Mouse (Mus musculus): ENCODE results near the gene Haao.

Haao gene

DNA sequence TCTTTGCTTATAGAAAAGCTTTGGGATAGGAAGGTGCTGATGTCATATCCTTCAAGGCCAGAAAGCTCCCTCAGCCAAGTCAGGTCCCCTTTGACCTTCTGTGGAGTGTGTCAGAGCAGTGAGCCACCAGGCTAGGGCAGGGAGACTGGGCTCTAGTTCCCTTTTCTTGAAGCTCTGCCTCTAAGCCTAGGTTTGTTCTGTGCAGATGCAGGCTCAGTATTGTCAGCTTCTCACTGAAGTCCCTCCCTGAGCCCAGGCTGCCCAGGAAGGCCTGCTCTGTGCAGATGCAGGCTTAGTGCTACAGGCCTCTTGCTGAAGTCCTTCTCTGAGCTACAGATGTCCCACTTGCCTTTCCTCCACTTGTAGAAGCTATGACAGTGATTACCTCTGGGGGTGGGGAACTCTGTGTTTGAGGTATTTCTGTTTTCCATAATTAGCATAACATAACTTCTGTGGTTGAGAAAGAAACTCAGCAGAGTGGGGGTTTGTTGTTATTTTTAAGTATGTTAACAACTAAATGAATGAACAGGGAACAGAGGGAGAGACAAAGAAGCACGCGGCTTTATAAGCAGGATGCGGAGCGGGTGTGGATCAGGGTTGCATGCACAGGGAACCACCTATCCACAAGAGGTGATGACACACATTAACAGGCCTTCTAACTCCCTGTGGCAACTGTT is 17.0 kb downstream of the Haao start:
- DNase-seq = no peak

DNA sequence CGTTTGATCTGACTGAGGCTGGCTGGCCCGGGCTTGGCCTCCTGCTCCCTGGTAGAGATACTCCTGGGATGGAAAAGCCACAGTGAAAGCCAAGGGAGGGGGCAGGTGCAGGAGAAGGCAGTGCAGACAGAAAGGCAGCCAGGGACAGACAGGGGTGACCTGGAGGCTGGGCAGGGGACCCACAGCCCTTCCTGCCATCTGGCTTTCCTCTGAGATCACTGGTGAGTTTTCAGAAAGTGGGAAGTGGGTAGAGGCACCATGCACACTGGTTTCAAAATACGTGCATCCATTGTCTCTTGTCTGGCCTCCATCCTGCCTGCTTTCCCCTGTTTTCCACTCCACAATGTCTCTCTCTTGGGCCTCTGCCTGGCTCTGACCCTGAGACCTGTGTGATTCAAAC is 18.4 kb downstream of the Haao start:
- no peak for DNase-seq

DNA sequence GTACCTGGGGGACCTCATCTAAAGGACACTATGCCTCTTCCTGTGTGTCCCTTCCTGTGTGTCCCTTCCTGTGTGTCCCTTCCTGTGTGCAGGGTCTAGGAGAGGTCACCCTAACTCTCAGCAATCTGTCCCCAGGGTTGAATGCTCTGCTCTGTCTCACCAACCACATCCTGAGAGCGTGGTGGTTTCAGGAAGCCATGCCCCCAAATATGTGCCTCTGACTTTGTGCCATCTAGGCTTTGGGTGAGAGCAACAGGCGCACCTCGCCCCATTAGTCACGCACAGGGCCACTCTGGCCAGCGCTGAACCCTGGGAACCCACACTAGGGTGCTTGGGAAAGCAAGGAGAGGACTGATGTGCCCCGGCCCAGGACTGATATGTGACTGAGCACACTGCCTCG is 23.9 kb downstream of the Haao start:
- no peak for DNase-seq

DNA sequence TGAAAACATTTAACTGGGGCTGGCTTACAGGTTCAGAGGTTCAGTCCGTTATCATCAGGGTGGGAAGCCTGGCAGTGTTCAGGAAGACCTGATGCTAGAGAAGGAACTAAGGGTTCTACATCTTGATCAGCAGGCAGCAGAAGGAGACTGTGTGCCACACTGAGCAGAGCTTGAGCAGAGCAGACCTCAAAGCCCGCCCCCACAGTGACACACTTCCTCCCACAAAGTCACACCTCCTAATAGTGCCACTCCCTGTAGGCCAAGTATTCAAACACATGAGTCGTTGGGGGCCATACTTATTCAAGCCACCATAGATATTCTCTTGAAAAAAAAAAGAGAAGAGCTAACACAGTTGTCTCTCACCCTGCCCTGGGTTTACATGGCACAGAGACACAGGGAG is 25.9 kb downstream of the Haao start:
- no peak for DNase-seq

DNA sequence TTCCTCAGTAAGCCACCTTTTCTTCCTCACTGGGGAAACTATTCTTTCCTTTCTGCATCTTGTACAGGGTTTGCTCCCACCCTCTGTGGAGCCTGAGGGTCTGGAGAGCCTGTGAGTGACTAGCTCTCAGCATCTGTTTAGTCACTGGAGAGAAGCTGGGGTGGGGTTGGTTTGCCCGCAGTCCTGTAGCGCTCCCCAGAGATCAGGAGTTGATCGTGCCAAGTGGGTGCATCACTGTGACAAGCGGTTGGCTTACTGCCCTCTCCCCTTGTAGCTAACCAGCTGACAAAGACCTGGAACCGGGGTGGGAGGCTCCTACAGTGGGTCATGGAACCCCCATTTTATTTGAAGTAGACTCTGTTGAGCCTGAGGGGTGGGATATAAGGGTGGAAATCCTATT is 27.1 kb downstream of the Haao start:
- no peak for DNase-seq

DNA sequence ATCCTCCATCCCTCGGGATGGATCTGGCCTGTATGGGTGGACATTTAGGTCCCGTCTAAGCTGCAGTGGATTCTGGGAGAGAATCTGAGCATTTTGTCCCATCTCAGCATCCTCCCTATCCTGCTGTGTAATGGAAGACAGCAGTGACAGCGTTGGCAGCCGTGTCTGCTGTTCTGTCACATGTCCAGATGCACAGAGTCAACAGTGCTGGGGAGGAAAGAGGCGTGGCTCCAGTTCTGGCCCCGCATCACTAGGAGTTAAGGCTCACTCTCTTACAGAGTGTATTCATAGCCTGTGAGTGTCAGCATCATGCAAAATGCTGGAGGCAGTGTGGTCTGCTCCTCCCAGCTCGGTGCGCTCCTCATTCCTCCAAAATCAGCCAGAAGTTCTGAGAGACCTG is 28.3 kb downstream of the Haao start:
- peak; percentile 42 for DNase-seq

DNA sequence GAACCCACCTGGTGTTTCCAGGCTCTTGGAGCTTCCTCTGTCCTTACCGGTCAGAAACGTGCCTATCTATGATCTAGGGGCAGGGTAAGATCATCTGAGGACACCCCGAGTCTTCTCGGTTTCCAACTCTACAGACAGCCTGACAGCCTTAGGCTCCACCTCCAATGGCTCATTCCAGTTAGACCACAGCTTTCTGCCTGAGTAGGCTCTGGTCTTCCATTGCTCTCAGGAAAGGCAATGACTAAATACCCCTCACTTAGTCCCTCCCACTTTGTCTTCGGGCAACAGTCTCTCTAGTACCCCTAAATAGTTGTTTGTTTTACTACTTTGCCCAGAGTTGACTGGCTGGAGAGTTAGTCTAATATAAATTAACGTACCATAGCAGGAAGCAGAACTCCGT is 30.8 kb downstream of the Haao start:
- DNase-seq = no peak

DNA sequence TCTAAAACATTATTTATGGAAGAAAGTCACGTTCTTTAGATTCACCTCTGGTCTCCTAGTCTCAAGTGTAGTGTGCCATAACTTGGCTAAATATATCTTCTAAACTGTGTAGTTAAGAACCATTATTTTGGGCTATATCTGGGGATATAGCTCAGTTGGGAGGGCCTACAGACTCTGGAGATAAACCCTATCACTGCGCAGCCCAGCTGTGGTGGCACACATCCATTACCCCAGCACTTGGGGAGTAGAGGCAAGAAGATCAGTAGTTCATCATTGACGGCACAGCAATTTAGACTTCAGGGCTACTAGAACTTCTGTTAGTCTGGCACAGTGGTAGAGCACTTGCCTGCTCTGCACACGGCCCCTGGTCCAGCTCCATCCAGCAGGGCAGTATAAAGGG is 34.7 kb downstream of the Haao start:
- DNase-seq = no peak

DNA sequence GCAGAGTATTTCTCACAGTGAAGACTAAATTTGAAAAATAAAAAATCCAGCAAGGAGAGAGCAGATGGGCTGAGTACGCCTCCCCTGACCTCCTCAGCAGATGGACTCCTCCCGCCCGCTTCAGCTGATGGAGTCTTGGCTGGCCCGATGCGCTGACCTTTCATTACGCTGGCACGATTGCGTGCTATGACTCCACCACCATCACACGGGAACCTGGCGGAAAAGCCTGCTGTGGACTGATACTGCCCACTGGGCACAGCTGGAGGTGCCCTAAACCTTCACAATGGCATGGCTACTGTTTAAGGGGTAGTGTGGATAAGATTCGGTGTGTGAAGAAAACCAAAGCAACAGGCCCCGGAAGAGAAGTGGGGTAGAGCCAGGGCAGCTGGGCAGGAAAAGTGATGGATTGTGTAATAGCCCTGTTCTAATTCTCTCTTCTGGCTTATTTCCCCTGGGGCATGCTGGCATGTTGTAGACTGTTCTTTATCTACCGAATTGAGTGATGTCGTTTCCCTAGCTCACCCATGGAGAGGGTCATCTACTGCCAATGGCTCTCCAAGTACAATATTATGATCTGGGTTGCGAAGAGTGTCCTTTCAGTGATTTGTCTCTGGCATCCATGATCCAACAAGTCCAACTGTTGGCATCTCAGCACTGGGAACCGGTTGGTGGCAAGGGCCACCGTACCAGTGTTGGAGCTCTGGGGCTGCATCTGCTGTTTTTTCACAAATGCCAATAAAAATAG is 35.4 kb downstream of the Haao start:
- no peak for DNase-seq

DNA sequence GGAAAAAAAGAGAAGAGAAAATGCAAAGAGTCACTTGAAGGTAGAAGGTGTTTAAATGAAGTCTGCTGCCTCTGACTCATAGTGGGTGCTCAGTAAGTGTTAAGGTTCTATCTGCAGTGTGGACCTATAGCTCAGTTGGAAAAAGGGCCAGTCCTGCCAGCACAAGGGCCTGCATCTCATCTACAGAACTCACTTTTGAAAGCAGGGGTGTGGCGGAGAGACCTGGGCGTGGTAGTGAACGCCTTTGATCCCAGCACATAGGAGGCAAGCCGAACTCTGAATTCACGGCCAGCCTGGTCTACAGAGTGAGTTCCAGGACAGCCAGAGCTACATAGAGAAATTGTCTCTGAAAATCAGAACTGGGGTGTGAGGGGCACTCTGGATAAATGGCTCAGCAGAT is 37.5 kb downstream of the Haao start:
- DNase-seq = no peak

DNA sequence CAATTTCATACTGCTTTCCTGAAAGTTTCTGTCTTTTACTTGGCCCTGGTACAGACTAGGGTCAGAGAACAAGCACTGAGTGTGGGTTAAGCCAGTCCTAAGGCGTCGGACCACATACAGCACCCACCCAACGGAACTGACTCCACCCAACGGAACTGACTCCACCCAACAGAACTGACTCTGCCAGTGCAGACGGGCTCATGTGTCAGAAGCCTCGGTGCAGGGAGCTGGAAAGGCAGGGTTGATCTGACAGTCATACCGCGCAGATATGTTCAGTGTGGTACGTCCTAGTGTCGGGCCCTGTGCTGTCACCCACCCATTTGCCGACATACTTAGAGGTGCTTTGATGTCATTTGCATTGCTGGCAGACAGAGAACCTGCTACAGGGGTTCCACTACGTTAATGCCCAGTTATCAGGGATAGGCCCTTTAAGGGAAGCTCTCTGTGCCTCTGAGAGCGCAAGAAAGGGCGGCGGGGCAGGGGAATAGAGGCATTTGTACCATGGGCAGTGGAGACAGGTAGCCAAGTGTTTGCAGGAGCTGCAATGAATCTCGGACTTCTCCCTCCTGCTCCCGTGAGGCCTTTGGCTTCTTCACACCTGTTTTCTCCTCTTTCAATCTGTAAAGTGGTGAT is 38.5 kb downstream of the Haao start:
- no peak for DNase-seq

DNA sequence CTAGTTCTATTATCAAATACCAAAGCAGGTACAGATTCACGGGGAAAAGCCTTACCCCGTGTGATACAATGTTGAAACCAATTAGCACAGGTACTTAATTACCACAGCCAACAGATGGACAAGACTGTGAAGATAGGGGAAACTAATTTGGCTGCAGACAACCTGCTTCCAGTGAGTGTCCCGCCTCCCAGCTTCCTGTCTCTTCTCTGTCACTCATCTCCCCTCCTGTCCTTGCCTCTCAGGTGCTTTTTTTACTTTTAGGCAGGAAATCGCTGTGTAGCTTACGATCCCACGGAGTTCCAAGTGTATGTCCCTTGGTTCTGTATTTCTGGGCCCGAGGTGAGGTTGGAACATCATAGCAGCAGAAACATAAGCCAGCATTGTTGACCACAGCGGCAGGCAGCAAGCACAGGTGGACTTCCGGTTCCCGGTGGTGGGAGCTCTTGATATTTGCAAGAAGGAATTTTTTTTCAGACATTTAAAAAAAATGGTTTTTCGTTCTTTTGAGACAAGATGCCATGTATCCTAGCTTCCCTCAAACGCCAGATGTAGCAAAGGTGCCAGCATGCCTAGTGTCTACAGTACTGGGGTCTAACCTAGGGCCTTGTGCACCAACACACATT is 39.2 kb downstream of the Haao start:
- DNase-seq = no peak

DNA sequence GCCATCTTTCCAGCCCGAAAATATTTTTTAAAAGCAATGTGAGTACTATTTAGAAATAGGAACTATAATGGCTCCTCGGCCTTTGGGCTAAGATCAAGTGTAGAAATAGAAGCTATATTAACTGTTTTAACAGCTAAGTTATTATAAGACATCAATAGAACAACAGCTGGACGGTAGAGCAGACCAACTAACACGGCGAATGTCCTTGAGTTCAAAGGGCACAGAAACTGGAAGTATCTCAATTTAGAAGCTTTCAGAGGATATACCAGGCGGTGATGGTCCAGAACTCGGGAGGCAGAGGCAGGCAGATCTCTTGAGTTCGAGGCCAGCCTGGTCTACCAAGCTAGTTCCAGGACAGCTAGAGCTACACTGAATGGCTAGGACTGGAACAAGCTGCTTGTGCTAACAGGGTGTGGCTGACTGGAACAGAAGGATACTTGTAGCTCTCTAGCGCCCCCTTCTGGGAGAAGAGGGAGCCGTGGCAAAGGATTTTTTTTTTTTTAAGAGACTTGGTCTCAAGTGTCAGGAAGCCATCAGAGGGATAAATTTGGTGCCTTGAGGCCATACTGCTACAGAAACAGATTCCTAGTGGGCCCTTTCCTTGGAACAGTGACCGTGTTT is 39.9 kb downstream of the Haao start:
- DNase-seq = peak; percentile 74

DNA sequence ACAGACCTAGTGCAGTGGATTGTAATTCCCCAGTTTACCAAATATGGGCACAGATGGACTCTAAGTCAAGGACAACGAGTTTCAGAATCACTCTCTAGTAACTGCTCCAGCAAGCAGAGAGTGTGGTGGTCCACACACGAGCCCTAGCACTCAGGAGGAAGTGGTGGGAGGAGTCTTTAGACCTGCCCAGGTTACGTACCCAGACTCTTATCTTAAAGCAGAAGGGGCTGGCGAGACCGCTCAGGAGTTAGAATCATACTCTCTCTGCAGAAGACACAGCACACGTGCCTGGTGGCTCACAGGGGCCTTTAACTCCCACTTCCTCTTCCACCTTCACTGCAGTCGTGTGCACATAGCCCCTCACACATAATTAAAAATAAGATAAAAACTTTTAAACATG is 40.4 kb downstream of the Haao start:
- no peak for DNase-seq

DNA sequence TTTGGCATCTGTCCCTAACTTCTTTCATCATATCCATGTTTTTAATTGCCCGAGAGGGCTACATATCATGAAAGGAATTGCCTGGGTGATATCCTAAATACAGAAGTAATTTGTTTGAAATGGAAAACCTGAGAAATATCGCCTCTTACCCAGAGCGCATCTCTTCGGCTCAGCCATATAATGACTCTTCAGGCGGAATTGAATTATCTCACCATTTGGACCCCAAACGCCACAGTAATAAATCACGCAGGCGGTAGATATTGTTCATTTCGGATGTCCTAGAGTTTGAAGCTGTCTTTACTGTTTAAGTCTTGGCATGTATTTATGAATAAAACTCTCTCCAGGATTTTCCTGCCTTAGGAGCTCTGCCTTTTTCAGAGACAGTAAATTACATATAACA is 42.7 kb downstream of the Haao start:
- no peak for DNase-seq

DNA sequence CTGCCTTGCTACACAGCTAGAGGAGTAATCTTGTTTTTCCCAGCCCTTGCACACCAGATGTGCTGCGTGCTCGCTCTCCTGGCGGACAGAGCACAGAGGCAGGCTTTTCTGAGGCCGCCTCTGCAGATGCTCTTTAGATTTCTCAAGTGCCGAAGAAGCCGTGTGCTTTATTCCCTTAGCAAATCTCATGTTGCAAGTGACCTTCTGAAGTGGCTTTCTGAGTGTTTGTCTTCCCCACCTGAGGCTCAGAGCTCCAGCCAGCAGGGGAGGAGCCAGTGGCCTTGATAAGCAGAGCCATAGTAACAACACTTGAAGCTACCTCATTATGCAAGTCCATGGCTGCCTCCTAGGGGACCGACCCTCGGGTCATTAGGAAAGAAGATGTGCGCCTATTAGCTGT is 43.8 kb downstream of the Haao start:
- DNase-seq = no peak

DNA sequence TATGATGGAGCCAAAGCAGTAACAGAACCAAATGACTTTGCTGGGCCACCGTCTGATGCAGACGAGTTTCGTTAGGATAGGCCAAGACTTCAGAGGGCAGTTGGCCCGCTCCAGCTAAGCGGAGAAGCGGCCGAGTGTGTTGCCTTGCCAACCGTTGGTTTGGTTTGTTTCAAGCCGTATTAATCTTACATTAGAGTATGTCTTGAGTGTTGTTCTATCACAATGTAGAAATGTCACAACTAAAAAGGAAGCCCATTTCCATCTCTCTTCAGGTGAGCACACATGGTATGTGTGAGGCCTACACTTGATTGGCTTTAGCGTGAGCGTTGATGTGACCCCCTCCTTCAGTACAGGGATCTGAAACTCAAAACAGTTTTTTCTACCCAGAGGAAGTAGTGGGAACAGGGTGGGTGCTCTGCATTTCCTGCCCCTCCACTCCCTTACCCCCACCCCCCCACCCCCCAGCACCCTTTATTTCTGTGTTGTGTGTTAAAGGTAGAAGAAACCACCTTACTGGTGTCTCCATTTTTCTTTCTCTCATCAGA is 48.2 kb downstream of the Haao start:
- DNase-seq = no peak

DNA sequence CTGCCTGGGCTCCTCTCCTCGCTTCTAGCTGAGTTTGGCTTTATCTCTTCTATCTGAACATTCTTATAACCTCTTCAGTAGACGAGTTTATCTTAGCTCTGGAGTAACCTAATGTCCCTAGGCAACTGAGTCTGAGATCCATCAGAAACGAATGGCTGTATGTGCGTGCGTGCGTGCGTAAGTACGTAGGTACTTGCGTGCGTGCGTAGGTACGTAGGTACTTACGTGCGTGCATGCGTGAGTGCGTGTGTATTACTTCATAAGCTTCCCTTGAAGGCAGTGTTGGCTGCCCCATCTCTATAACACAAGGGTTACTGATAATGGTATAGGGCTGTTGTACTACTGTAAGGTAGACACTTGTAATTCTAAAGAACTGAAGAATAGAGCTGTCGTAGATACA is 52.6 kb downstream of the Haao start:
- no peak for DNase-seq

DNA sequence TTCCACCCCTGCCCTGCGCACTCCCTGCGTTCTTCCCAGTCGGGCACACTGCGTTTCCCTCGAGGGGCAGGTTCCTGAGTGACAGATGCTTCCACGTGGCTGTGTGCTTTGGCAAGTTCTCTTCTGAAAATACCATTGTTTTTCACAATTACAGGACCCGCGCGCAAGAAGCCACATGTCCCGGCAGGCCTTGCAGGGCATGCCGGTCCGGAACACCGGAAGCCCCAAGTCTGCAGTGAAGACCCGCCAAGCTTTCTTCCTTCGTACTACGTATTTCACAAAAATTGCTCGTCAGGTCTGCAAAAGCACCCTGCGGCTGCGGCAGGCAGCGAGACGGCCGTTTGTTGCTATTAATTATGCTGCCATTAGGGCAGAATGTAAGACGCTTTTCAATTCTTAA is 55.4 kb downstream of the Haao start:
- DNase-seq = no peak

DNA sequence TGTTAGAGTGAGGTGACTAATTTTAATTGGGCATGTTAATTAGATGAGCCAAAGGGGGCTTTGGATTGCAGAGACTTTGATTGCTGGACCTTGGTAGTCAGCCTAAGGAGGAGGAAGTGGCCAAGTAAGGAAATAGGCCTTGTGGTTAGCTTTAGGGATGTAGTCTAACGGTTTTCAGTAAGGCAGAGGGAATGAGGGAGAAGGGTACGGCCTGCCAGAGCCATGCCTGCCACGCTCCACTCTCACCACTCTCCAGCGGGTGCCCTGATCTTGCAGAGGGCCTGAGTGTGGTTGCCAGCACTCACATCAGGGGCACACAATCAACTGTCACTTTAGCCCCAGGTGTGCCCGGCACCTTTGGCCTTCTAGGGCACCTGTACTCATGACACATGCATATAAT is 57.6 kb downstream of the Haao start:
- no peak for DNase-seq

DNA sequence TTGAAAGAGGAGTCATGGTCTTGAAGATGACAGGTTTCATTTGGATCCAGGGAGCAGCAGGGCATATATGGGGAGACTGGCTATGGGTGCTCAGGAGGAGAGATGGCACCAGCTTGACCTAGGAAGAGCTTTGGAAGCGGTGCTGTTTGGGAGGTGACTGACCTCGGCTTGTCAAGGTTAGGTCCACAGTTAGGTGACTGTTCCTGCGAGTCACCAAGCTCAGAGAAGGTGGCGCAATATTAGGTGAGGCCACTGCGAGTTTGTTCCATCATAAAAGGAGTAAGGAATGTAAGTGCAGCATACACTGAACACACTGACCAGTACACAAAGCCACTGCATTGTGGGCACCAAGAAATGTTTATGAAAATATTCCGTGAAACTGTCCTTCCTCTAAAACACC is 61.3 kb downstream of the Haao start:
- no peak for DNase-seq

DNA sequence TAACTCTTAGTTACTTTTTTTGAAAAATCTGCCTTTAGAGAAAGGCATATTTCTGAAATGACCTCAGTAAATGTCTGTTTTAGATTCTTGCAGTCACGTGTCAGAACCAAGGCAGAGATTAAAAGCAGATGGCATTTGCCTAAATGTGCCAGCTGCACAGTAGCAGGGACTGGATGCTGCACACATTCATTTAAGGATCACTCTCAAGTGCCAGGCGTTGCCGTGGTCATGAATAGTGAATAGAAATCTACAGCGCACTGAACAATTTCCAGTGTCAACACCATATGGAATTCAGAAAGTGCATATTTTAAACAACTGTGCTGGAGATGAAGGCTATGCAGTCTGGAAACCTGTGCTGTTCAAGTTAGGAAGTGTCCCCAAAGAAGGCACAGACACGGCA is 65.0 kb downstream of the Haao start:
- no peak for DNase-seq
